Mouse (Mus musculus) cerebellum, adult 2 months (tissue): Measurements from ENCODE around the gene Adra1b.
A peak's percentile ranks its signal among the peaks of the same experiment; 100 is the strongest.

Source experiments
- CTCF ChIP-seq: fragments of 200-500 bp; IDR thresholded peaks from 2 replicates; pipeline ENCODE4 v1.5.1; 2011; ENCODE audit warnings: low read depth, mild to moderate bottlenecking, control low read depth, low read length, moderate library complexity, borderline replicate concordance; ENCODE audit not compliant: insufficient read depth
- POLR2A ChIP-seq: fragments of 200-500 bp; IDR thresholded peaks from 2 replicates; pipeline ENCODE4 v1.6.1; 2011; ENCODE audit warnings: low read length, control low read depth, borderline replicate concordance; ENCODE audit not compliant: insufficient read depth

GRCm38 (mm10) chr11:43835880-43836740 lies 64.9 kb downstream of the Adra1b start:
- TF ChIP-seq CTCF = peak; percentile 52
- TF ChIP-seq POLR2A = no peak
